Mouse (Mus musculus): ENCODE results near the gene Abcc1. TPM values are rescaled to one million over a fixed set of nuclear protein-coding genes. Genes with fewer than 3 reads are reported as not detected.

Abcc1 gene
- total and polyA plus RNA-seq, 3 experiments: 30.2 to 49.7 (median 37.4) TPM

DNA sequence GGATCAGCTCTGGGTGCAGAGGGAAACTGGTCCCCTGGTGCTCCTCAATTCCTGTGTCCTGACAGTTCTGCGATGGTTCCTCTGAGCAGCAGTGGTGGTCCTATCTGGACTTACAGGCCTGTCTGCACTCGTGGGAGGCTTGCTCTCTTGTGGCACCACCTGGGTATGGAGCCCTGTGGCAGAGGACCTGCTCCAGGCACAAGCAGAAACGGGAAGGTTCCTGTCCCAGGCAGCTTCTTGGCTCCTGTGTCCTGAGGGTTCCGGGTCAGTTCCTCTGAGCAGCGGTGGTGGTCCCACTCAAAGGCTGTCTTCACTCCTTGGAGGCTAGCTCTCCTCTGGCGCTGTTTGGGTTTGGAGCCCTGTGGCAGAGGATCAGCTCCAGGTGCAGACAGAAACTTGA, 68.0 kb downstream of the Abcc1 start:
- H3K4me3 ChIP-seq (replicated peaks in 1 of 3; ENCODE audit: low read depth in 2 of 3, low read length in 2 of 3, poor library complexity in 1 of 3): no peak overlapping the region
- no peaks in the 10 kb centered on the region for H3K4me1 ChIP-seq (ENCODE audit: control insufficient read depth in 1 of 2, insufficient read depth in 2 of 2)
- DNase-seq (ENCODE audit: extremely low read depth): no peak
- no peaks in the 10 kb centered on the region for H3K9me3 ChIP-seq (replicated peaks; ENCODE audit: low read length)
- dilution Hi-C loops (cut with MboI; ENCODE audit: extremely low pct_ligation_motif_present, extremely low pct_unique_long_range_greater_than_20kb, low sequenced_read_pairs) (no loop called here), in situ Hi-C loops (cut with MboI; ENCODE audit: low pct_ligation_motif_present, low pct_unique_long_range_greater_than_20kb, low sequenced_read_pairs) (no loop called here)
- no peak for TF ChIP-seq MAFK (IDR thresholded peaks at IDR 0.05; ENCODE audit: insufficient replicate concordance, low read length)
- TF ChIP-seq TCF12 (IDR thresholded peaks at IDR 0.05; ENCODE audit: low read depth, low read length): no peak
- TF ChIP-seq MAZ (IDR thresholded peaks at IDR 0.05; ENCODE audit: low read depth, low read length): no peak
- no peak for TF ChIP-seq MYC (IDR thresholded peaks at IDR 0.05; ENCODE audit: low read depth, low read length)
- TF ChIP-seq USF2 (conservative IDR thresholded peaks at IDR 0.05; ENCODE audit: low read depth, low read length): no peak
- no peak for TF ChIP-seq RAD21 (IDR thresholded peaks at IDR 0.05; ENCODE audit: low read depth, low read length)
- no peak for TF ChIP-seq MEF2A (IDR thresholded peaks at IDR 0.05; ENCODE audit: borderline replicate concordance, low read depth, low read length)
- TF ChIP-seq ELF1 (IDR thresholded peaks at IDR 0.05; ENCODE audit: low read depth, low read length): no peak
- no peak for TF ChIP-seq MXI1 (IDR thresholded peaks at IDR 0.05; ENCODE audit: low read depth, low read length)
- no peak for TF ChIP-seq ZMIZ1 (IDR thresholded peaks at IDR 0.05; ENCODE audit: low read depth, low read length)
- TF ChIP-seq ZNF384 (IDR thresholded peaks at IDR 0.05; ENCODE audit: low read depth, low read length): no peak
- no peak for TF ChIP-seq CHD2 (IDR thresholded peaks at IDR 0.05; ENCODE audit: low read length)
- TF ChIP-seq PAX5 (IDR thresholded peaks at IDR 0.05; ENCODE audit: low read length): no peak
- no peak for TF ChIP-seq ZC3H11A (IDR thresholded peaks at IDR 0.05; ENCODE audit: low read depth, low read length)
- no peak for TF ChIP-seq EP300 (IDR thresholded peaks at IDR 0.05; ENCODE audit: low read length)
- TF ChIP-seq SIN3A (IDR thresholded peaks at IDR 0.05; ENCODE audit: low read length): no peak
- TF ChIP-seq POLR2AphosphoS2 (IDR thresholded peaks at IDR 0.05; ENCODE audit: low read depth, low read length): no peak
- TF ChIP-seq NELFE (IDR thresholded peaks at IDR 0.05; ENCODE audit: low read depth, low read length): no peak
- TF ChIP-seq HCFC1 (IDR thresholded peaks at IDR 0.05; ENCODE audit: low read depth, low read length): no peak
- TF ChIP-seq RCOR1 (conservative IDR thresholded peaks at IDR 0.05; ENCODE audit: low read depth, low read length): no peak
- H3K27me3 ChIP-seq (replicated peaks): no peaks in the 10 kb centered on the region
- 0 out of 2 replicates have a peak, but pooled peaks cover 1% of the 10 kb centered on the region for H3K79me2 ChIP-seq (replicated peaks; ENCODE audit: control insufficient read depth, extremely low read depth, insufficient read depth, poor library complexity, severe bottlenecking)
- no peak overlapping the region for H3K4me2 ChIP-seq (ENCODE audit: insufficient read depth, low read depth, poor library complexity, severe bottlenecking)
- no peak overlapping the region for H3K9ac ChIP-seq (ENCODE audit: insufficient read depth, low read depth)
- peaks cover 28 to 60% of the 10 kb centered on the region in 2 experiments for H3K36me3 ChIP-seq (replicated peaks in 1 of 2; ENCODE audit: control insufficient read depth in 1 of 2, insufficient read depth in 1 of 2, low read length in 1 of 2)
- no peak overlapping the region for H3K27ac ChIP-seq (ENCODE audit: insufficient read depth, low read depth)

- Histone ChIP-seq H3K9ac (ENCODE audit: insufficient read depth, low read depth) (no peak overlapping the region), H3K79me2 (replicated peaks; ENCODE audit: control insufficient read depth, extremely low read depth, insufficient read depth, poor library complexity, severe bottlenecking) (0 out of 2 replicates have a peak, but pooled peaks cover 1% of the 10 kb centered on the region), H3K4me3 (replicated peaks in 1 of 3; ENCODE audit: low read depth in 2 of 3, low read length in 2 of 3, poor library complexity in 1 of 3) (no peak overlapping the region), H3K4me1 (ENCODE audit: control insufficient read depth in 1 of 2, insufficient read depth in 2 of 2) (peaks cover 0 to 9% of the 10 kb centered on the region in 2 experiments; a peak in 2 of 4 replicates), H3K36me3 (replicated peaks in 1 of 2; ENCODE audit: control insufficient read depth in 1 of 2, insufficient read depth in 1 of 2, low read length in 1 of 2) (peaks cover 46 to 87% of the 10 kb centered on the region in 2 experiments), H3K9me3 (replicated peaks; ENCODE audit: low read length) (no peaks in the 10 kb centered on the region), H3K27ac (ENCODE audit: insufficient read depth, low read depth) (no peak overlapping the region), H3K4me2 (ENCODE audit: insufficient read depth, low read depth, poor library complexity, severe bottlenecking) (no peak overlapping the region), H3K27me3 (replicated peaks) (no peaks in the 10 kb centered on the region)
- dilution Hi-C loops (cut with MboI; ENCODE audit: extremely low pct_ligation_motif_present, extremely low pct_unique_long_range_greater_than_20kb, low sequenced_read_pairs): no loop called here
- in situ Hi-C loops (cut with MboI; ENCODE audit: low pct_ligation_motif_present, low pct_unique_long_range_greater_than_20kb, low sequenced_read_pairs): no loop called here
- no peak for DNase-seq (ENCODE audit: extremely low read depth)
- no peak for TF ChIP-seq PAX5 (IDR thresholded peaks at IDR 0.05; ENCODE audit: low read length)
- TF ChIP-seq MAZ (IDR thresholded peaks at IDR 0.05; ENCODE audit: low read depth, low read length): no peak
- no peak for TF ChIP-seq JUN (IDR thresholded peaks at IDR 0.05; ENCODE audit: insufficient read depth, low read depth, low read length)
These were observed 71.6 kb downstream of the Abcc1 start for GRCm38 (mm10) chr16:14432996-14433395.
